Comparison of ENCODE assay signal across 11 mouse cellular contexts in genomic region chr10:41997691-41998178, GRCm38 (mm10). TPM values are rescaled to one million over a fixed set of nuclear protein-coding genes. Genes with fewer than 3 reads are reported as not detected.
DNase-seq lines count a peak whose midpoint lies in the region; ATAC-seq lines count a peak whose summit lies in the region.
"Had no signal": no experiment of that assay in that cellular context is flagged by ENCODE, and none has a peak within 500 bp of the region (broad histone marks: within the 10 kb centered on the region; RNA-seq: fewer than 3 reads in every experiment).

No protein-coding gene starts in this region.

- no peak overlapping the region for H3K27ac ChIP-seq in kidney, embryonic 16.5 days (ENCODE audit: low read length)
- H3K27ac ChIP-seq: embryonic facial prominence, embryonic 15.5 days had no signal

- no peaks in the 10 kb centered on the region for H3K27me3 ChIP-seq in kidney, embryonic 16.5 days (ENCODE audit: insufficient read depth, low read length)
- H3K27me3 ChIP-seq: embryonic facial prominence, embryonic 15.5 days had no signal

- no peak overlapping the region for H3K4me2 ChIP-seq in kidney, embryonic 16.5 days (replicated peaks; ENCODE audit: low read depth, low read length)
- H3K4me2 ChIP-seq: embryonic facial prominence, embryonic 15.5 days had no signal

- no peaks in the 10 kb centered on the region; the same call in 1 of the 2 replicates for H3K4me1 ChIP-seq in kidney, embryonic 16.5 days (ENCODE audit: insufficient read depth, low read length)
- H3K4me1 ChIP-seq: embryonic facial prominence, embryonic 15.5 days had no signal

- H3K9ac ChIP-seq in kidney, embryonic 16.5 days (replicated peaks; ENCODE audit: low read length): no peak overlapping the region
- H3K9ac ChIP-seq: embryonic facial prominence, embryonic 15.5 days had no signal

- WGBS in kidney, embryonic 16.5 days: 43% methylated on average over 1 of the region's 1 CpGs

- no peaks in the 10 kb centered on the region for H3K36me3 ChIP-seq in kidney, embryonic 16.5 days (ENCODE audit: insufficient read depth, low read length)

- DNase-seq in kidney, adult 18-20 months: peak; percentile 79
- peak; percentile 72 for DNase-seq in heart, adult 8-10 months (ENCODE audit: low spot score)
- peak; percentile 72 for DNase-seq in kidney, postnatal 10 days
- DNase-seq in testis, postnatal 10 days (ENCODE audit: low spot score): peak; percentile 80
- DNase-seq in liver: no peak
- DNase-seq: B cell, adult 2 months; cerebellum, adult 18-20 months had no signal

- no peaks in the 10 kb centered on the region for H3K9me3 ChIP-seq in kidney, embryonic 16.5 days (ENCODE audit: low read length)
- H3K9me3 ChIP-seq: embryonic facial prominence, embryonic 15.5 days had no signal

- no peak for ATAC-seq in kidney, embryonic 16.5 days (ENCODE audit: low FRiP score, low TSS enrichment)
- no peak for ATAC-seq in megakaryocyte-erythroid progenitor cell, adult 5-6 weeks (replicated peaks; ENCODE audit: low FRiP score, low TSS enrichment, poor library complexity, severe bottlenecking)
- no peak for ATAC-seq in activated CD4-positive, CD25-positive, alpha-beta regulatory T cell, adult 4 months

- no peak overlapping the region for H3K4me3 ChIP-seq in kidney, embryonic 16.5 days (ENCODE audit: low read length)
- H3K4me3 ChIP-seq: embryonic facial prominence, embryonic 15.5 days had no signal

RNA-seq across cellular contexts. Expression of gene Armc2, which starts 20.5 kb away (rescaled TPM):
- polyA plus RNA-seq in kidney, embryonic 16.5 days (2015; fragmentation: Nextera tagmentation; extraction: Ambion mirVana): 1.4 and 1.8 TPM in 2 replicates
- 10 to 100 TPM; 22.2 to 29.8 (median 28.0) TPM for total RNA-seq in heart, adult 8-10 months (2022)
- total RNA-seq in megakaryocyte-erythroid progenitor cell, adult 5-6 weeks (2014; fragmentation: Nextera tagmentation): 1.7 TPM in 1 of 2 replicates, not detected in the other
- total RNA-seq in megakaryocyte-erythroid progenitor cell, adult 5-6 weeks (2017): 0.04 and 0.28 TPM in 2 replicates
- polyA plus RNA-seq in activated CD4-positive, CD25-positive, alpha-beta regulatory T cell, adult 4 months (2017; shearing (Covaris generic)): under 1 TPM; 0.32 to 0.46 TPM

Comparison
In these comparisons a context has a peak if more than half of its experiments do, and no peak if none do; other contexts are left out.
1. RNA of gene Armc2, which starts 20.5 kb away (total RNA-seq): 22.2 to 29.8 TPM in heart, adult 8-10 months; 0.04 to 1.7 TPM in megakaryocyte-erythroid progenitor cell, adult 5-6 weeks; every median in the first group is over 4 times any median in the second.